Mouse (Mus musculus) neural tube, embryonic 12.5 days (tissue): ENCODE measurements around the gene Tent2. TPM values are rescaled to one million over a fixed set of nuclear protein-coding genes. Genes with fewer than 3 reads are reported as not detected.
A peak's percentile ranks its signal among the peaks of the same experiment; 100 is the strongest.

Source experiments
- ATAC-seq: fragments of 200-750 bp; cut with Nextera tagmentation; 2 replicates; pipeline ENCODE4 v1.8.0; 2017; ENCODE audit warnings: low read depth, mild to moderate bottlenecking, moderate TSS enrichment, moderate library complexity; ENCODE audit not compliant: low FRiP score
- H3K27ac ChIP-seq: fragments of 300-500 bp; sonication (generic); 2 replicates; pipeline ENCODE4 v1.5.1; 2016
- H3K27me3 ChIP-seq: fragments of 300-500 bp; sonication (generic); replicated peaks from 2 replicates; pipeline ENCODE4 v1.6.1; 2016; ENCODE audit warnings: mild to moderate bottlenecking
- H3K36me3 ChIP-seq: fragments of 300-500 bp; sonication (generic); 2 replicates; pipeline ENCODE4 v1.6.1; 2016; ENCODE audit warnings: mild to moderate bottlenecking
- H3K4me1 ChIP-seq: fragments of 300-500 bp; sonication (generic); 2 replicates; pipeline ENCODE4 v1.6.1; 2016
- H3K4me2 ChIP-seq: fragments of 300-500 bp; sonication (generic); replicated peaks from 2 replicates; pipeline ENCODE4 v1.6.1; 2016; ENCODE audit warnings: mild to moderate bottlenecking
- H3K4me3 ChIP-seq: fragments of 300-500 bp; sonication (generic); 2 replicates; pipeline ENCODE4 v1.5.1; 2016
- H3K9ac ChIP-seq: fragments of 300-500 bp; sonication (generic); 2 replicates; pipeline ENCODE4 v1.6.1; 2016; ENCODE audit warnings: mild to moderate bottlenecking
- H3K9me3 ChIP-seq: fragments of 300-500 bp; sonication (generic); 2 replicates; pipeline ENCODE4 v1.6.1; 2016; ENCODE audit warnings: mild to moderate bottlenecking
- WGBS: fragments of 180-500 bp; shearing (Covaris S2); methylation state at CpG from one replicate; pipeline ENCODE4 v1.1.7; 2016; 5-methylcytosine and 5-hydroxymethylcytosine counted together
- polyA plus RNA-seq: library from polyadenylated mRNA; unstranded; fragments of >200 nt; fragmentation: Nextera tagmentation; extraction: Ambion mirVana; gene quantifications from 2 replicates; pipeline ENCODE4 v1.2.1, GENCODE M21; 2016

Gene Tent2
- polyA plus RNA-seq, 1 experiment from 2014 or later: 62.3 TPM

- H3K4me1 ChIP-seq: no peaks in the 10 kb centered on the region
- 91% methylated on average over 7 of the region's 7 CpGs for WGBS
- H3K36me3 ChIP-seq: no peaks in the 10 kb centered on the region
- H3K27ac ChIP-seq: no peak overlapping the region
- no peak for ATAC-seq
- H3K4me3 ChIP-seq: no peak overlapping the region
- no peak overlapping the region for H3K4me2 ChIP-seq
- no peaks in the 10 kb centered on the region for H3K27me3 ChIP-seq
- no peak overlapping the region for H3K9ac ChIP-seq
- no peaks in the 10 kb centered on the region for H3K9me3 ChIP-seq
Observed at GRCm38 (mm10) chr13:93137098-93137497, 55.1 kb downstream of the Tent2 start.

- Histone ChIP-seq H3K36me3 (no peaks in the 10 kb centered on the region), H3K27me3 (no peaks in the 10 kb centered on the region), H3K9ac (no peak overlapping the region), H3K9me3 (no peaks in the 10 kb centered on the region), H3K4me2 (no peak overlapping the region), H3K4me3 (no peak overlapping the region), H3K4me1 (no peaks in the 10 kb centered on the region), H3K27ac (no peak overlapping the region)
- 78% methylated on average over 1 of the region's 1 CpGs for WGBS
- ATAC-seq: no peak
Observed at GRCm38 (mm10) chr13:93136251-93136650, 55.9 kb downstream of the Tent2 start.

GRCm38 (mm10) chr13:93135501-93135900 lies 56.7 kb downstream of the Tent2 start:
- no peak overlapping the region for H3K4me2 ChIP-seq
- H3K9ac ChIP-seq: no peak overlapping the region
- H3K27me3 ChIP-seq: no peaks in the 10 kb centered on the region
- ATAC-seq: no peak
- no peaks in the 10 kb centered on the region for H3K4me1 ChIP-seq
- H3K36me3 ChIP-seq: no peaks in the 10 kb centered on the region
- no peak overlapping the region for H3K4me3 ChIP-seq
- WGBS: 86% methylated on average over 2 of the region's 2 CpGs
- no peak overlapping the region for H3K27ac ChIP-seq
- H3K9me3 ChIP-seq: no peaks in the 10 kb centered on the region

GRCm38 (mm10) chr13:93130674-93131073 lies 61.5 kb downstream of the Tent2 start:
- H3K27ac ChIP-seq: no peak overlapping the region
- H3K9me3 ChIP-seq: no peaks in the 10 kb centered on the region
- no peaks in the 10 kb centered on the region for H3K36me3 ChIP-seq
- H3K27me3 ChIP-seq: no peaks in the 10 kb centered on the region
- H3K4me2 ChIP-seq: no peak overlapping the region
- H3K9ac ChIP-seq: no peak overlapping the region
- no peak for ATAC-seq
- no peak overlapping the region for H3K4me3 ChIP-seq
- 90% methylated on average over 3 of the region's 3 CpGs for WGBS
- H3K4me1 ChIP-seq: no peaks in the 10 kb centered on the region

- ATAC-seq: peak; percentile 21; the same call in 1 of the 2 replicates
- Histone ChIP-seq H3K4me1 (no peaks in the 10 kb centered on the region), H3K36me3 (no peaks in the 10 kb centered on the region), H3K27me3 (no peaks in the 10 kb centered on the region), H3K4me2 (no peak overlapping the region), H3K4me3 (no peak overlapping the region), H3K27ac (no peak overlapping the region), H3K9ac (no peak overlapping the region), H3K9me3 (no peaks in the 10 kb centered on the region)
- 64% methylated on average over 5 of the region's 5 CpGs for whole genome bisulfite sequencing
Observed at GRCm38 (mm10) chr13:93128961-93129360, 63.2 kb downstream of the Tent2 start.

- 74% methylated on average over 8 of the region's 8 CpGs for WGBS
- no peaks in the 10 kb centered on the region for H3K36me3 ChIP-seq
Observed at GRCm38 (mm10) chr13:93128111-93128860, 63.9 kb downstream of the Tent2 start.

GRCm38 (mm10) chr13:93122321-93122720 lies 69.9 kb downstream of the Tent2 start:
- Histone ChIP-seq H3K9me3 (no peaks in the 10 kb centered on the region), H3K4me1 (no peaks in the 10 kb centered on the region), H3K36me3 (no peaks in the 10 kb centered on the region), H3K27me3 (no peaks in the 10 kb centered on the region), H3K27ac (no peak overlapping the region), H3K4me2 (no peak overlapping the region), H3K4me3 (no peak overlapping the region), H3K9ac (no peak overlapping the region)
- ATAC-seq: no peak
- 93% methylated on average over 9 of the region's 9 CpGs for WGBS

More at GRCm38 (mm10) chr13:93128111-93128860, 63.9 kb downstream of the Tent2 start:
- no peaks in the 10 kb centered on the region for H3K4me1 ChIP-seq
- no peaks in the 10 kb centered on the region for H3K9me3 ChIP-seq
- no peak overlapping the region for H3K4me2 ChIP-seq
- ATAC-seq: no peak
- no peak overlapping the region for H3K9ac ChIP-seq
- H3K27ac ChIP-seq: no peak overlapping the region
- no peaks in the 10 kb centered on the region for H3K27me3 ChIP-seq
- no peak overlapping the region for H3K4me3 ChIP-seq

GRCm38 (mm10) chr13:93117241-93117640 lies 74.9 kb downstream of the Tent2 start:
- peak; percentile 65; the same call in 1 of the 2 replicates for ATAC-seq
- H3K4me1 ChIP-seq: no peaks in the 10 kb centered on the region
- no peak overlapping the region for H3K27ac ChIP-seq
- no peaks in the 10 kb centered on the region for H3K27me3 ChIP-seq
- WGBS: 40% methylated on average over 7 of the region's 7 CpGs
- H3K9me3 ChIP-seq: no peaks in the 10 kb centered on the region
- no peak overlapping the region for H3K9ac ChIP-seq
- no peak overlapping the region for H3K4me2 ChIP-seq
- H3K36me3 ChIP-seq: no peaks in the 10 kb centered on the region
- H3K4me3 ChIP-seq: no peak overlapping the region

- Histone ChIP-seq H3K9me3 (no peaks in the 10 kb centered on the region), H3K36me3 (no peaks in the 10 kb centered on the region), H3K4me3 (no peak overlapping the region), H3K27me3 (no peaks in the 10 kb centered on the region), H3K27ac (no peak overlapping the region), H3K4me1 (no peaks in the 10 kb centered on the region), H3K9ac (no peak overlapping the region), H3K4me2 (no peak overlapping the region)
- WGBS: 69% methylated on average over 4 of the region's 4 CpGs
- no peak for ATAC-seq
Observed at GRCm38 (mm10) chr13:93102340-93103090, 89.7 kb downstream of the Tent2 start.

GRCm38 (mm10) chr13:93098596-93098995 lies 93.6 kb downstream of the Tent2 start:
- H3K27ac ChIP-seq: no peak overlapping the region
- H3K27me3 ChIP-seq: no peaks in the 10 kb centered on the region
- H3K4me1 ChIP-seq: no peaks in the 10 kb centered on the region
- H3K9ac ChIP-seq: no peak overlapping the region
- no peak for ATAC-seq
- H3K4me3 ChIP-seq: no peak overlapping the region
- H3K36me3 ChIP-seq: no peaks in the 10 kb centered on the region
- H3K4me2 ChIP-seq: no peak overlapping the region
- no peaks in the 10 kb centered on the region for H3K9me3 ChIP-seq
- WGBS: 81% methylated on average over 3 of the region's 3 CpGs

- no peak overlapping the region for H3K4me2 ChIP-seq
- H3K9me3 ChIP-seq: no peaks in the 10 kb centered on the region
- H3K27me3 ChIP-seq: no peaks in the 10 kb centered on the region
- H3K4me1 ChIP-seq: no peaks in the 10 kb centered on the region
- ATAC-seq: no peak
- H3K4me3 ChIP-seq: no peak overlapping the region
- no peak overlapping the region for H3K9ac ChIP-seq
- H3K36me3 ChIP-seq: no peaks in the 10 kb centered on the region
- H3K27ac ChIP-seq: no peak overlapping the region
- WGBS: 94% methylated on average over 6 of the region's 6 CpGs
Observed at GRCm38 (mm10) chr13:93096643-93097042, 95.5 kb downstream of the Tent2 start.
